Mouse (Mus musculus): ENCODE measurements at regions not wholly inside any gene's neighbourhood (a gene's known extent, or its start where the extent isn't known, plus 50 kb on each side); places are given as distances from the start of the nearest gene placed in this dataset.

GRCm38 (mm10) chr3:52894812-52895211 lies 122.2 kb downstream of the Cog6 start:
- H3K36me3 ChIP-seq = no peaks in the 10 kb centered on the region
- H3K27ac ChIP-seq = no peak overlapping the region
- no peak overlapping the region for H3K4me3 ChIP-seq (replicated peaks)
- no peak overlapping the region for H3K4me2 ChIP-seq
- H3K9ac ChIP-seq = no peak overlapping the region
- H3K4me1 ChIP-seq = peaks cover 7% of the 10 kb centered on the region; the same call in 1 of the 2 replicates
- WGBS = 81% methylated on average over 2 of the region's 2 CpGs
- no peak for ATAC-seq (replicated peaks; ENCODE audit: low FRiP score)
- H3K27me3 ChIP-seq = no peaks in the 10 kb centered on the region
- H3K9me3 ChIP-seq (replicated peaks) = no peaks in the 10 kb centered on the region

- no peak for ATAC-seq (replicated peaks; ENCODE audit: low FRiP score)
- Histone ChIP-seq H3K27ac (no peak overlapping the region), H3K4me3 (replicated peaks) (no peak overlapping the region), H3K9me3 (replicated peaks) (no peaks in the 10 kb centered on the region), H3K36me3 (no peaks in the 10 kb centered on the region), H3K27me3 (no peaks in the 10 kb centered on the region), H3K4me1 (no peaks in the 10 kb centered on the region), H3K9ac (no peak overlapping the region), H3K4me2 (no peak overlapping the region)
- WGBS = 70% methylated on average over 4 of the region's 4 CpGs
Measured at GRCm38 (mm10) chr3:52889156-52889715, 127.8 kb downstream of the Cog6 start.

GRCm38 (mm10) chr3:52881981-52882380 lies 135.1 kb downstream of the Cog6 start:
- no peak for ATAC-seq (replicated peaks; ENCODE audit: low FRiP score)
- Histone ChIP-seq H3K9me3 (replicated peaks) (no peaks in the 10 kb centered on the region), H3K4me3 (replicated peaks) (no peak overlapping the region), H3K4me1 (peaks cover 5% of the 10 kb centered on the region; the same call in 1 of the 2 replicates), H3K36me3 (no peaks in the 10 kb centered on the region), H3K27me3 (no peaks in the 10 kb centered on the region), H3K27ac (no peak overlapping the region), H3K4me2 (no peak overlapping the region), H3K9ac (no peak overlapping the region)
- 87% methylated on average over 3 of the region's 3 CpGs for WGBS

GRCm38 (mm10) chr3:52881139-52881538 lies 135.9 kb downstream of the Cog6 start:
- no peak overlapping the region for H3K4me3 ChIP-seq (replicated peaks)
- H3K4me2 ChIP-seq = no peak overlapping the region
- H3K9ac ChIP-seq = no peak overlapping the region
- ATAC-seq (replicated peaks; ENCODE audit: low FRiP score) = no peak
- H3K36me3 ChIP-seq = no peaks in the 10 kb centered on the region
- peaks cover 5% of the 10 kb centered on the region; the same call in 1 of the 2 replicates for H3K4me1 ChIP-seq
- H3K27ac ChIP-seq = no peak overlapping the region
- no peaks in the 10 kb centered on the region for H3K27me3 ChIP-seq
- H3K9me3 ChIP-seq (replicated peaks) = no peaks in the 10 kb centered on the region
- 76% methylated on average over 4 of the region's 4 CpGs for WGBS

- Histone ChIP-seq H3K4me1 (peaks cover 5% of the 10 kb centered on the region; the same call in 1 of the 2 replicates), H3K9me3 (replicated peaks) (no peaks in the 10 kb centered on the region), H3K4me3 (replicated peaks) (no peak overlapping the region), H3K36me3 (no peaks in the 10 kb centered on the region), H3K27me3 (no peaks in the 10 kb centered on the region), H3K9ac (no peak overlapping the region), H3K27ac (no peak overlapping the region), H3K4me2 (no peak overlapping the region)
- no peak for ATAC-seq (replicated peaks; ENCODE audit: low FRiP score)
- WGBS = 67% methylated on average over 10 of the region's 10 CpGs
Measured at GRCm38 (mm10) chr3:52879700-52880099, 137.3 kb downstream of the Cog6 start.

- no peaks in the 10 kb centered on the region for H3K27me3 ChIP-seq
- no peak overlapping the region for H3K4me2 ChIP-seq
- no peak for ATAC-seq (replicated peaks; ENCODE audit: low FRiP score)
- no peak overlapping the region for H3K4me3 ChIP-seq (replicated peaks)
- no peaks in the 10 kb centered on the region for H3K9me3 ChIP-seq (replicated peaks)
- H3K4me1 ChIP-seq = peaks cover 5% of the 10 kb centered on the region; the same call in 1 of the 2 replicates
- no peak overlapping the region for H3K9ac ChIP-seq
- 41% methylated on average over 3 of the region's 3 CpGs for WGBS
- H3K27ac ChIP-seq = no peak overlapping the region
- H3K36me3 ChIP-seq = no peaks in the 10 kb centered on the region
Measured at GRCm38 (mm10) chr3:52878334-52878733, 138.7 kb downstream of the Cog6 start.

- H3K4me1 ChIP-seq = no peaks in the 10 kb centered on the region
- 76% methylated on average over 5 of the region's 5 CpGs for WGBS
- no peaks in the 10 kb centered on the region for H3K36me3 ChIP-seq
- H3K27me3 ChIP-seq = no peaks in the 10 kb centered on the region
- H3K4me3 ChIP-seq (replicated peaks) = no peak overlapping the region
- no peak for ATAC-seq (replicated peaks; ENCODE audit: low FRiP score)
- H3K4me2 ChIP-seq = no peak overlapping the region
- H3K9ac ChIP-seq = no peak overlapping the region
- no peak overlapping the region for H3K27ac ChIP-seq
- H3K9me3 ChIP-seq (replicated peaks) = no peaks in the 10 kb centered on the region
Measured at GRCm38 (mm10) chr3:52872260-52872659, 144.8 kb downstream of the Cog6 start.

GRCm38 (mm10) chr3:52863146-52863849 lies 153.7 kb downstream of the Cog6 start:
- H3K4me1 ChIP-seq = 0 out of 2 replicates have a peak, but pooled peaks cover 3% of the 10 kb centered on the region
- no peak overlapping the region for H3K4me2 ChIP-seq
- H3K9me3 ChIP-seq (replicated peaks) = no peaks in the 10 kb centered on the region
- ATAC-seq (replicated peaks; ENCODE audit: low FRiP score) = no peak
- no peaks in the 10 kb centered on the region for H3K36me3 ChIP-seq
- no peaks in the 10 kb centered on the region for H3K27me3 ChIP-seq
- H3K4me3 ChIP-seq (replicated peaks) = no peak overlapping the region
- no peak overlapping the region for H3K9ac ChIP-seq
- H3K27ac ChIP-seq = no peak overlapping the region
- WGBS = 89% methylated on average over 8 of the region's 8 CpGs

- 75% methylated on average over 4 of the region's 4 CpGs for WGBS
- Histone ChIP-seq H3K4me3 (replicated peaks) (no peak overlapping the region), H3K36me3 (no peaks in the 10 kb centered on the region), H3K27ac (no peak overlapping the region), H3K27me3 (no peaks in the 10 kb centered on the region), H3K4me2 (no peak overlapping the region), H3K9ac (no peak overlapping the region), H3K4me1 (0 out of 2 replicates have a peak, but pooled peaks cover 3% of the 10 kb centered on the region), H3K9me3 (replicated peaks) (no peaks in the 10 kb centered on the region)
- ATAC-seq (replicated peaks; ENCODE audit: low FRiP score) = no peak
Measured at GRCm38 (mm10) chr3:52862026-52862425, 155.0 kb downstream of the Cog6 start.

GRCm38 (mm10) chr3:52861538-52861937 lies 155.5 kb downstream of the Cog6 start:
- no peak overlapping the region for H3K4me2 ChIP-seq
- no peak overlapping the region for H3K4me3 ChIP-seq (replicated peaks)
- no peaks in the 10 kb centered on the region for H3K36me3 ChIP-seq
- H3K4me1 ChIP-seq = 0 out of 2 replicates have a peak, but pooled peaks cover 3% of the 10 kb centered on the region
- no peak for ATAC-seq (replicated peaks; ENCODE audit: low FRiP score)
- 81% methylated on average over 13 of the region's 13 CpGs for WGBS
- H3K9me3 ChIP-seq (replicated peaks) = no peaks in the 10 kb centered on the region
- no peak overlapping the region for H3K9ac ChIP-seq
- no peak overlapping the region for H3K27ac ChIP-seq
- no peaks in the 10 kb centered on the region for H3K27me3 ChIP-seq

- 85% methylated on average over 2 of the region's 2 CpGs for WGBS
- Histone ChIP-seq H3K27ac (no peak overlapping the region), H3K4me3 (replicated peaks) (no peak overlapping the region), H3K36me3 (no peaks in the 10 kb centered on the region), H3K9me3 (replicated peaks) (no peaks in the 10 kb centered on the region), H3K27me3 (no peaks in the 10 kb centered on the region), H3K9ac (no peak overlapping the region), H3K4me2 (no peak overlapping the region), H3K4me1 (0 out of 2 replicates have a peak, but pooled peaks cover 3% of the 10 kb centered on the region)
- ATAC-seq (replicated peaks; ENCODE audit: low FRiP score) = no peak
Measured at GRCm38 (mm10) chr3:52859848-52860247, 157.2 kb downstream of the Cog6 start.

GRCm38 (mm10) chr3:52859266-52859825 lies 157.7 kb downstream of the Cog6 start:
- H3K36me3 ChIP-seq = no peaks in the 10 kb centered on the region
- no peak for ATAC-seq (replicated peaks; ENCODE audit: low FRiP score)
- H3K27me3 ChIP-seq = no peaks in the 10 kb centered on the region
- H3K4me2 ChIP-seq = no peak overlapping the region
- no peaks in the 10 kb centered on the region for H3K9me3 ChIP-seq (replicated peaks)
- no peak overlapping the region for H3K4me3 ChIP-seq (replicated peaks)
- H3K4me1 ChIP-seq = 0 out of 2 replicates have a peak, but pooled peaks cover 3% of the 10 kb centered on the region
- H3K9ac ChIP-seq = no peak overlapping the region
- WGBS = 83% methylated on average over 8 of the region's 8 CpGs
- H3K27ac ChIP-seq = no peak overlapping the region
